Mouse (Mus musculus) ZHBTc4 (cell line): Measurements from ENCODE around the gene Man1a2.

ENCODE experiments used
- DNase-seq: peaks from one replicate; pipeline ENCODE4 v3.0.0-alpha.2; 2011; ENCODE audit warnings: low read depth, low spot score

The Man1a2 gene

DNA sequence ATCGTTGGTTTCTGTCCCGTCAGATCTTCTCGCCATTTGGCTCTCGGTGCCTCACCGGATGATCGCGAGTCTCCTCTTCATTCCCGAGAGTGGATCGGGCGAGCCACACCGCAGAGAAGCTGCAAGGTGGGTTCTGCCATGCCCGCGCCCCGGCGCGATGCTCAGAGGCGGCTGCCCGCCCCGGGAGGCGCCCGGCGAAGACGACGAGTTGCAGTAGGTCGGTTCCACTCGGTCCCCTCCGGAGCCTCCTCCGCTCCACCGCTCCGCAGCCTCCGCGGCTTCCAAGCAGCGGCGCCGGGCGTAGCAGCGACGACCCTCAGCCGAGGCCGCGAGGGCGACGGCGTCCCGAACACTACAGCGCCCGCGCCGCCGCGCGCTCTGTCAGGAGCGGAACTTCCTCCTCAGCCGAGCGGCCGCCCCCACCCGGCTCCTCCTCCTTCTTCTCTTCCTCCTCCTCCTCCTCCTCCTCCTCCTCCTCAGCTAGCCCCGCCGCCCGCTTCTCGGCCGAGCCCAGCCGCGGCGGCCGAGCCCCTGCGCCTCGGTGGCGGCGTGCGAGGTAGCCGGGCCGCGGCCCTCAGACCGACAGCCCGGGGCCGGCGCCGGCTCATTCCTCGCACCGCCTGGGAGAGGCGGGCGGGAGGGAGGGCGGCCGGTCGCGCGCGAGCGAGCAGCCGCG, at the start of gene Man1a2:
Gene Man1a2, minus strand, starts transcription at position 417 of the 676 bp plus-strand sequence.
- peak; percentile 86 for DNase-seq

DNA sequence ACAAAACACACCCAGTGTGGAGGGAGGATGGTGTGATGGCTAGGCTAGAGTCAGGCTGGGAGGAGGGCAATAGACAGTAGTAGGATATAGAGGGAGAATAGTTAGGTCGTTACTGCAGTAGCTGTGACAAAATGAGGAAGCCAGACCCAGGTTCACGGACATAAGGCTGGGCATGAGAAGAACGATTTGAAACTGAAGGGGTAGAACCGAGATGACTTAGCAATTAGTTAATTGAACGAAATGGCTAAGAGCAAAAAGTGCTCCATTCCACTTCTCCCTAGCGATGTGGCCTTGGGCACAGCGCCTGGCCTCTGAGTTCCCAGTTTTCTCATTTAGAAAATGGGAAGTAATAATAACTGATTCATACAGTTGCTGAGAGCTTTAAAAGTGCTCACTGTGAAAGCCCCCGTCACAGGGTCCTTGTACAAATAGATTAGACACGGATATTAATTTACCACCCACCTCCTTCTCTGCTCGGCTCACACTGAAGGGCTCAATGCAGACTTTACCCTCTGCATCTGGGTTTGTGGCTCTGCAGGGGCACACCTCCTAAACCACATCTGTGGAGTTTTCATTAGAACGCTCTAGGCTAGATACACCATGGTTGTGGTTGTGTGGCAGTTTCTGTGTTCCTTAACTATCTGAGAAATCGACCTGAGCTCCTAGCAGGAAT, 49.3 kb upstream of the Man1a2 start:
- no peak for DNase-seq

DNA sequence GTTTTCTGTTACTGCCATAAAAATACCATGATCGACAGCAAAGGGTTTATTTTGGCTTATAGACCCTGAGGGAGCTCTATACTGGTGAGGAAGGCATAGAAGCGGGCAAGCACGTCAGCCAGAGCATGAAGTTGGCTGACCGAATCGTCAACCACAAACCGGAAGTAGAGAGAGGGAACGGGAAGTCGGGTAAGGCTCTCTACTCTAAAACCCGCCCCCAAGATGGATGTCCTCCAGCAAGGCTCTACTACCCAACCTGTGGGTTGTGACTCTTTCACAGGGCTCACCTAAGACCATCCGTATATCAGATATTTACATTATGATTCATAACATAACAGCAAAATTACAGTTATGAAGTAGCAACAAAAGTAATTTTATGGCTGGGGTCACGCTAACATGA, 46.6 kb upstream of the Man1a2 start:
- DNase-seq = no peak

DNA sequence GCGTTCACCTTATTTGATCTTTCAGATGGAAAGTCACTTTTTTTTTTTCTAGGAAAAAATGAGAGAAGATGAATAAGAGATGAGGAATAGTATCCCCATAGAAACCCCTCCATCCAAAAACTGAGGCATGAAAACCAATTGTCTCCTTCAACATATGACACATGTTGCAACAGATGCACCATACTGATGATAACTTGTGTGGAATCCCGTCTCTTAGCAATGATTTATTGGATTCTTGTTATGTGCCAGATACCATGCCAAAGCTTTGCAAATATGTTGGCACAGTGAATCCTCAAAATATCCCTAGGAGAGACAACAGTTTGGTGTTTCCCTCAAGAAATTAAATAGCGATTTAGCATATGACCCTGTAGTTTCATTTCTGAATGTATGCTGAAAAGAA, 46.0 kb upstream of the Man1a2 start:
- DNase-seq = no peak

DNA sequence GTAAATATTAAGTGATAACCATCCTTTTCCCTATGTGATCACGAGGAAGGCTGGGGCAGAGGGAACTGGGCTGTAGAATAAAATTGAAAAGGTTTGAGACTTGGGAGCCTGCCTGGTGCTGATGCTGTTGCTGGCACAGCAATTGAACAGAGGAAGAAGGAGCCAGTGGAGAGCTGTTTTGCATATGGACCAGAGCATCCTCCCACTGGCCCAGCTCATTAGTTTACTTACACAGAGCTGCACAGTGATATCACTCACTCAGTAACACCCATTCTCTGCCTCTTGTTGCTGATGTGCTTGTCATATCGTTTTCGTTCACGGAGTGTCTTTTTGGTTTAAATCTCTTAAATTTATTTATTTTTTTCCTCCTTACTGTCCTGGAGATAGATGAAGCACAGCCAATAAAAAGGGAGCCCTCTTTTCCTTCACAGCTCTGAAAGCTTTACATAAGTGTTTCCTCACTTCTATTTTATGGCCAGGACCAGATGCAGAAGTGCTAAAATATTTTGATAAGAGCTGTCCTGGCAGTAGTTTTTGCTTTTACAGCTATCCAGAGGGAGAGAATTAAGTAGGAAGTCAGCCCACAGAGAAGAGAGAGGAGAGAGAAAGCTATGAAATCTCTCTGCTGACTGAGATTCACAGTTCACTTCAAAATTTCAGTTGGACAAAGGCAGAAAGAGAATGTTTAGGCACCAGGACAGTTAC, 42.9 kb upstream of the Man1a2 start:
- no peak for DNase-seq

DNA sequence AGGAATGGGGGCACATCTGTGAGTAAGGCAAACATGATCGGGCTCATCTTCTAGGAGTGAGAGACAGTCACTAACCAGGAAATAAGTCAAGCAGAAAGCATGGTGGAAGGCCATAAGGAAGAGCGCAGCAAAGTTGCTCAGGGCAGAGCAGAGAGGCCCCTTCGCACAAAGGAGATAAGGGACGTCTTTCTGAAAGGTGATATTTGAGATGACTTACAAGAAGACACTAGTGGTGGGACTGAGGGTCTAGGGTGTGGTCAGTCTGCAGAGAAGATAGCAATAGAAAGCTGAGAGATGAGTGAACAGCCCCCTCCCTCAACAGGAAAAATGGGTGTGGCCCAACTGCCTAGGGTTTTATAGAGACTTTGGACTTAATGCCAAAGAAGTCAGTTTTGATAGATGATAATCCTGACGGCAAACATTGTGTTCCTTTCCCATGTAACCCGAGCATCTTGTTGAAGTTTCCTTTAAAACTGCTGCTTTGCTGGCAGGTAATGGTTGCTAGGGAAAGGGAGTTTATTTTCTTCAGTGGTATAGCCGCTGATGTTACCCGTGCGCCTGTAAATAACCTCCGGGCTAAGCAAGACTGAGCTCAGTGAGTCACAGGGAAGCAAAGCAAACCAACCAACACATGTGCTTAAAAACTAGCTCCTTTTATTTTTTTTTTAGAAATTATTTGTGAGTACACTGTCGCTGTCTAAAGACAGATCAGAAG, 40.8 kb upstream of the Man1a2 start:
- no peak for DNase-seq

DNA sequence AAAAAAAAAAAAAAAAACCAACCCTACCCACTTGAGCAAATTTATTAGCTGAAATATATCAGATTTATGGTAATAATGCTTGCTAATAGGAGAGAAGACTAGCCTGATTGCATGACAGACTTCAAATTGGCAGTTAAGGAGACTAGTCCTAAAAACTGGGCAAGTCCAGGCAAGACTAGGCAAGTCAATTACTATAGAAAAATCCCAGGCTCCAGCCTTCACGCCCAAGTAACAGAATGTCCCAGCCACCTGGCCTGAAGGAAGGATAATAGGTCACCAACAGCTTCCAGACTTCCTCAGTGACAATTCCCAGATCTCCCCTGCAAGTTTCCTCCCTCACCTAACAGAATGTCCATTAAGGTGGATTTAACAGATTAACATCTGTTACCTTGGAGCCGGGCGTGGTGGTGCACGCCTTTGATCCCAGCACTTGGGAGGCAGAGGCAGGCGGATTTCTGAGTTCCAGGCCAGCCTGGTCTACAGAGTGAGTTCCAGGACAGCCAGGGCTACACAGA, 35.5 kb upstream of the Man1a2 start:
- peak; percentile 33 for DNase-seq

DNA sequence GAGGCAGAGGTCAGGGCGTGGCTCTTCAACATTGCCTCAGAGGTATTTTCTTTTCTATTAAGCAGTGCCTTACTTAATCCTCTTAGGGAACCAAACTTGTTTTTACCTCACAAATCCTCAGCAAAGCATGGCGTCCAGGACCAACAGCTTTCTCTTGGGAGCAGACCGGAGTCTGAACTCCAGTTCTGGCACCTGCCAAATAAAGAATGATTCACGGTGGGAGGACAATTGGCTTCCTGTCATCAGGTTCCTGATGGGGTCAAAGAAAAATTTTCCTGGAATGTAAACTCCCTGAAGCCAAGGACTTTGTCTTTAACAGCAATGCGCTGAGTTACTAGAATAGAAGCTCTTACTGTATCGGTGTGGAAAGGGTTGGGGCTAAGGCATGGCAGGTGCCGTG, 30.9 kb upstream of the Man1a2 start:
- peak; percentile 25 for DNase-seq

DNA sequence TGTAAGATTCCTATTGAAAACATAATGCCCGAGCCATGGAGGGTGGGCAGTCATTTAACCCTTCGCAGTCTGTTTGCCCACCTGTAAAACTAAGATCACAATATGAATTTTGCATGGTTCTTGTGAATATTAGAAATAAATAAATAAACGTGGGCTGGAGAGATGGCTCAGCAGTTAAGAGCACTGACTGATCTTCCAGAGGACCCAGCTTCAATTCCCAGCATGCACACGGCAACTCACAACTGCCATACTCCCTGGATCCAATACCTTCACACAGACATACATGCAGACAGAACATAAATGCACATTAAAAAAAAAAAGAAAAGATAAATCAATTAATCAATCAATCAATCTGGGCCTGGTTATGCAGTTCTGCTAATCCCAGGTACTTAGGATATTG, 30.1 kb upstream of the Man1a2 start:
- no peak for DNase-seq

DNA sequence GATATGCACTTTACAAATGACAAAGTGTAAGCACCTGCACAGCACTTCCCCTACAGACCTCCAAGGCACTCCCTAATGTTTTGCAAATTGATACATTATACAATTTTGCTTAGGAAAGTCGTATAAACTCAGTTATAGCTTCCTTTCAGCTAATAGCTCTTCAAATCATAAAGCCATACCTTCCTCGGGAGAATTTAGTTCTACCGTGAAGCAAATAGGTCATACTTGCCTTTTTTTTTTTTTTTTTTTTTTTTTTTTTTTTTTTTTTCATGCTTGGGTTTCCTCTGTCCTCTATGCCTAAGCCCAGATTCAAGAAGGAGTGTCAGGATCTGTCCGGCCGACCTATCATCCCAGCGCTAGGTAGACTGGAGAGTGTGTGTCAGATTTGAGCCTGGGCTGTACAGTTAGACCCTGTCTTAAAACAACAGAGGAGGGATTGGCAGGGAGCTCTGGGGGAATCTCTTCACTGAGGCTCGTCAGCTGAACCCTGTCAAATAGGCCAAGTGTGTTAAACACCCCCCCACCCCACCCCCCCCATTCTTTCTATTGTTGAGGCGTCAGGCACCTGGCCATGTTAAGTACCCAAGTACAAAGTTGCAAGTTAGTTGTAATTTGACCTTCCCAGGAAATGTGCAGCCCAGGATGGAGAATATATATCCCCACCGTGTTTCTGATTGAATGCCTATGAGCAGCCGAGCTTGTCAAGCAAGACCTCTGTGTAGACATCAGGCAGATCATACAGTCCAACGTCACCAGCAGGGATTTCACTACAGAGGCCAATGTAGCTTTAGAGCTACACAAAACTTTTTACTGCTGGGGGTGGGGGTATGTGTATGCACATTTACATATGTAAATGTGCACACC, 28.1 kb upstream of the Man1a2 start:
- DNase-seq = no peak

DNA sequence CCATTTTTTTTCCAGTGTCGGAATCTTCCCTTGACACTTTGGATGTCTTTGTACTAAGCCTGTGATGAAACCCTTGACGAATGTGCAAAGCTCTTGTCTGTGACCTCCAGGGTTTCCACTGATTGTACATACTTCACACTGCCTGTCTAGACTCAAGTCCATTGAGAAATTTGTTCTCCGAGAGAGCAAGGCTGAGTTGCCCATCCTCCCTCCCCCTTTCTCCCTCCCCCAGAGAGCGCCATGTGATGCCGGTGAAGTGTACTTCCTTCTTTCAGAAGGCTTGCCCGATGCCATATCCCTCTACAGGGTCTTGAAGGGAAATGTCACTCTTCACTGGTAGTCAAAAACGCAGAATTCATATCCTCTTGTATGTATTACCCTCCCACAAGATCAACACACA, 26.8 kb upstream of the Man1a2 start:
- DNase-seq = no peak

DNA sequence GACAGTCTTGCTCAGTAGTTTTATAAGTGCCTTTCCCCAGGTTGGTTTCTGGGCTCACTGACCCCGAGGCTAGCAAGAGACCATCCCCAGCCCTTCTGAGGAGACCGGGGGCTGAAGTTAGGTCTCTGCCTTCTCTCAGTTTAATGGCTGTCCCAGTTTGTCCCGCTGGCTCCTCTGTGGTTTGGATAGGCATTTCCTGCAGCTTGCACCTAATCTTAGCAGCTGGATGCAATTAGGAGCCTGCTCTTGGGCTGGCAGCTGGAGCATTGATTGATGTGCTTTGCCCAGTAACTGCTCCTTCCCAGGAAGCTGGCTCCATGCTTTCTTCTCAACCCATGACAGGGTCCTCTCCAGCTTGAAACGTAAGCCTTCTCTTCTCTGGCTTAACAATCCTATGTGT, 26.2 kb upstream of the Man1a2 start:
- DNase-seq = no peak

DNA sequence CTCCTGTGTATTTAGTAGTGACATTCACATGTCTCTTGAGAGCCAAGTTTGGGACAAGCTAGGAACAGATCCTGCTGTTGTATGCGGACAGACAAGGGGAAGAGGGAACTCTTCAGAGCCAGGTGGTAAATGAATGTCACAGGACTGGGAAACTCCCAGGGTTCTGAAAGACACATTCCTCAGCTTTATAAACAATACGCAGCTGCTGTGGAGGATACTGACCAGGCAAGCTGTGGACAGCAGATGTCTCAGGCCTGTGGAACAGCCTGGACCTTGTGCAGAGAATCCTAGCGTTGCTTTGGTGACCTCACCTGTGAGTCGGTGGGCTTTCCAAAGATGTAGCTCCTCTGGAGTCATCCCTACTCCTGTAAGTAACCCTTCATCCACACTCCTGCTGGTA, 21.8 kb upstream of the Man1a2 start:
- no peak for DNase-seq

DNA sequence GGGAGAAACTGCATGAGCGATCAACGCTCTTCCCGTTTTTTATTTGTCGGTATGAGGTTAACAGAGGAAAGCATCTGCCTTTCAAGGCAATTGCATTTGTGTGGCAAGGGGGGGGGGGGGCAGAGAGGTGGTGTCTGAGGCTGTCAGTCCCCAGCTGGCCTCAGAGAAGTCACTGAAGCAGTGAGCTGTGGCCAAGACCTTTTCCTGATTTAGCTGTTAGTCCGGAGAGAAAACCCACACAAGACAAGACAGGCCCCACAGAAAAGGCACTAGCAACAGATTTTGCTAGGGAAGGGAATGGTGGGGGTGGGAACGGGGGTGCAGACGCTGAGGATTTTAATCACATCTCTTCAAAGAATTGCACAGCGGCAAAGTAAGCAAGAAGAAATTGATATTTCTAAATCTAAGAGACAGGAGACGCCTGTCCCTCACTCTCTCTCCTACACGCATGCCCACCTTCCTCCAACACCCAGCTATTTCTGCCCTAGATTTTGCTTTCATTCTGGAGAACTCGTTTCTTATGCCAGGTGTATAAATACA, 19.9 kb upstream of the Man1a2 start:
- no peak for DNase-seq

DNA sequence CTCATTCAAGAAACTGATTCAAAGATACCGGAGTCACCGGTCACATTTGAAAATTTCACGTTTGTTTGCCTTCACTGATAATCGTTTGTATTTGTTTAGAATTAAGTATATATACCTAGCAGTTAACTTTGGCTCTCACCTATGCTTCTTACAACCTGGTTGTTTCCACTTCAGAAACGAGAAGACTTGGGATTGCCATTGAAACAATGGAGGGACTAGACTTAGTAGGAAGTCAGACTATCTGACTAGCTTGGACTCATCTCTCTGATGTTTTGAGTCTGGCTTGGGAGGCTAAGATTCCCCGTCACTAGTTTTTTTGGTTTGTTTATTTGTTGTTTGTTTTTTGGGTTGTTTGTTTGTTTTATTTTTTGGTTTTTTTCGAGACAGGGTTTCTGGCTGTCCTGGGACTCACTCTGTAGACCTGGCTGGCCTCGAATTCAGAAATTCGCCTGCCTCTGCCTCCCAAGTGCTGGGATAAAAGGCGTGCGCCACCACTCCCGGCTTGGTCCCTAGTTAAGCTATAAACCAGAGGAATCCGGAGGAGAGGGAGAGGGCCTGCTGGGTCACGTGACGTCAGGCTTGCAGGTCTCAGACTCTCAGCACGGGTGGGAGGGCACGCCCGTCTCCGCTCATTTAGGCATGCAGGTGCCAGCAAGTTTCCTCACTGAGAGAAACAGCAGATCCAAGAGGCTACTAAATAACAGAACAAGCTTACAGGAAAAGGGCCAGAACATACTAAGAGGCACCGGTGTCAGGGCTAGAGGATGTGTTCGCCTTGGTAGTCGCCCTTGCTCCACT, 18.7 kb upstream of the Man1a2 start:
- peak; percentile 90 for DNase-seq

DNA sequence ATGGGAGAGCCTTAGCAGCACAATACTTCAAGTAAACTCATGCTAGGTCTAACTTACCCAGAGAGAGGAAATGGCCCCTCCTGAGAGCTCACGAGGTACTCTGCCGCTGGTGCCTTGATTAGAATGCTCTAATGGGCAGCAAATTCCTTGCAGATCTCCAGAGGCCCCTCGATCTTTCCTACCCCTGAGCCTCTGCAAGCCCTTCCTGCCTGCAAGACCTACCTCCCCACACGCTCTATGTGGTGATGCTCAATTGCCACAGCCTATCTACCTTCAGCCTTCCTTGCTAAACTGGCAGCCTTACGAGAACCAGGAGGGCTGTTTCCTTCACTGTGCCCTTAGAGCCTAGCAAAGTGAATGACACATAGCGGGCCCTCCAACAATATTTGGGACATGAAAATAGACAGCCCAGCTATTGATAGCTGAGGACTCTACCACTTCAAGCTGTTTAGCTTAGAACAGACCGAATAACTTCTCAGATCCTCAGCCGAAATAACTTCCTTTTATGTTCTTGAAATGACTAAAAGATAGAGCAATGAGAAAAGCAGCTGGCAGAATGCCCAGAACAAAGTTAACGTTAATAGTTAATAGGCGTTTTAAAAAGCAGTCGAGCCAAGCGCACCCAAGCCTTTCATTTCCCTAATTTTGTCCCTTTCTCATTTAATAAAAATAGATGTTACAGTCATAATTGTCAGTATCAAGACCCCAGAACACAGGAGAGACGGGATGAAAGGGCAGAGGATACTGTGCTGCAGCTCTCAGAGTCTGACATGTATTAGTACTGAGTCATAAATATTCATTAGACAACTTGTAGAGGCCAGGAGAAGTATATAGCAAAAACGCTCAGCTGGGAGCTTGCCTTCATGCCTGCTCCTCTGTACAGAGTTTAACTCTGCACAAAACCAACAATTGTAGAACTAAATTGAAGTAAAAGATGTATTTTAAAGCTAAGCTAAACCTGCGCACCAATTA, 17.9 kb upstream of the Man1a2 start:
- no peak for DNase-seq

DNA sequence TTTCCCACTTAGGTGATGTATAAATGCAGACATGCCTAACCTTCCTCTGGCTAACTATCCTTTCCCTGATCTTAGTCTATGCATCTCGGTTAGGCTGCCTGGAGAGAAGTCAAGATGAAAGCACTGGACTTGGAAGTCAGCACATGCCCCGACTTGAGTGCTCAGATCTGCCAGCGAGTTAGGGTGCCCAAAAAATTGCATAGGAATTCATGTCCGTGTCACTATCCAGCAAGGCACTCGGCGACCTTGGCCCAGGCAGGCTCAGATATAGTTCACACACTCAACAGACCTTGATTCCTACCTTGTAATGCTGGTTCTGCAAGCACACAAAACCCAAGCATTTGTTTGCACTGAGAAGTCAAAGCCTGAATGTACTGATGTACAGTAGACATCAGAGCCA, 3.4 kb upstream of the Man1a2 start:
- DNase-seq = no peak

DNA sequence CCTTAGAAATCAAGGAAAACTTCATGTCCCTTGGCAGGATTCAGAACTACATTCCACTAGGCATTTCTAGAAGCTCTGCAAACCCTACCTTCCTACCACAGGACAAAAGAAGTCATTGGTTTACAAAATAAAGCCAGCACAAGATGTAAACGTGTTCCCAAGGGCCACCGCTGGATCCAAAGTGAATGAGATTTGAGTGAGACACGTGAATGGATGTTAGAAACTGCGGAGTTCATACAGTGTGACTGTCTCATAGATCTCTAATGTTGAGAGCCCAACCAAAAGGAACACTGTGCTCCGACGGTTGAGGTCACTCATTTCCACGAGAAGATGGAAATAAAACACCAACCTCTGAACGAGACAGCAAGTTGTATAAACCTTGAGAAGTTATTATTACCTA, 1.5 kb upstream of the Man1a2 start:
- no peak for DNase-seq
